Mouse (Mus musculus): ENCODE data around the gene Rnf150. TPM values are rescaled to one million over a fixed set of nuclear protein-coding genes. Genes with fewer than 3 reads are reported as not detected.

Gene Rnf150
- total and polyA plus RNA-seq, 3 experiments = not detected

DNA sequence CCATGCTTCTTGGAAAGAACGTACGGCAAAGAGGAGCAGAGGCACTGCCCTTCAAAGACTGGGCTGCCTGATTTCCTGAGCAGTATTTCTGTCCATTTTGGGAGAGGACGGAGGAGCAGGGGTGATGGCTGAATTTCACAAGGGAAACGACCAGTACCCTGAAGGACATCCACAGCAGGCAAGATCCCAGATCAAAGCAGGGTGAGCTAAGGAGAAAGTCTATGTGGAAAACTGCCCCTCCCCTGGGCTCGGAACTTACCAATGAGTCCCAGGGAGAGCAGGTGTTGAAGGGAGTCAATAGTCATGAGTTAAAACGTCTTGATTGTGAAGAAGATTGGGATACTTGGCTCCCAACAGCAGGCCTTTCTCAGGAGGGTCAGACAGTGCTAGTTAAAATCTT, 225.0 kb downstream of the Rnf150 start:
- no peak for TF ChIP-seq USF2 (IDR thresholded peaks at IDR 0.05; ENCODE audit: borderline replicate concordance in 1 of 2, insufficient read depth in 1 of 2, low read depth in 1 of 2, low read length in 2 of 2)
- no peak for TF ChIP-seq CHD1 (IDR thresholded peaks at IDR 0.05; ENCODE audit: low read depth, low read length)
- no peak for TF ChIP-seq POLR2AphosphoS2 (IDR thresholded peaks at IDR 0.05; ENCODE audit: low read length)
- TF ChIP-seq ETS1 (IDR thresholded peaks at IDR 0.05; ENCODE audit: low read depth, low read length) = no peak
- Histone ChIP-seq H3K4me3 (ENCODE audit: control insufficient read depth in 1 of 2, insufficient read depth in 1 of 2, low read depth in 2 of 2, low read length in 2 of 2) (no peak overlapping the region), H3K9ac (ENCODE audit: control insufficient read depth, low read depth, low read length, poor library complexity, severe bottlenecking) (no peak overlapping the region), H3K4me1 (ENCODE audit: control insufficient read depth in 1 of 2, insufficient read depth in 2 of 2, low read length in 2 of 2) (no peaks in the 10 kb centered on the region), H3K27ac (ENCODE audit: control insufficient read depth, low read depth, low read length) (no peak overlapping the region), H3K27me3 (ENCODE audit: control insufficient read depth in 1 of 2, insufficient read depth in 2 of 2, low read length in 2 of 2) (no peaks in the 10 kb centered on the region), H3K79me2 (ENCODE audit: control insufficient read depth, insufficient read depth, low read length, poor library complexity) (no peaks in the 10 kb centered on the region), H3K9me3 (replicated peaks; ENCODE audit: insufficient read depth, low read length) (no peaks in the 10 kb centered on the region), H3K36me3 (ENCODE audit: control insufficient read depth in 1 of 2, insufficient read depth in 2 of 2, low read length in 2 of 2) (no peaks in the 10 kb centered on the region)
- no peak for DNase-seq (ENCODE audit: low read depth, low spot score)

DNA sequence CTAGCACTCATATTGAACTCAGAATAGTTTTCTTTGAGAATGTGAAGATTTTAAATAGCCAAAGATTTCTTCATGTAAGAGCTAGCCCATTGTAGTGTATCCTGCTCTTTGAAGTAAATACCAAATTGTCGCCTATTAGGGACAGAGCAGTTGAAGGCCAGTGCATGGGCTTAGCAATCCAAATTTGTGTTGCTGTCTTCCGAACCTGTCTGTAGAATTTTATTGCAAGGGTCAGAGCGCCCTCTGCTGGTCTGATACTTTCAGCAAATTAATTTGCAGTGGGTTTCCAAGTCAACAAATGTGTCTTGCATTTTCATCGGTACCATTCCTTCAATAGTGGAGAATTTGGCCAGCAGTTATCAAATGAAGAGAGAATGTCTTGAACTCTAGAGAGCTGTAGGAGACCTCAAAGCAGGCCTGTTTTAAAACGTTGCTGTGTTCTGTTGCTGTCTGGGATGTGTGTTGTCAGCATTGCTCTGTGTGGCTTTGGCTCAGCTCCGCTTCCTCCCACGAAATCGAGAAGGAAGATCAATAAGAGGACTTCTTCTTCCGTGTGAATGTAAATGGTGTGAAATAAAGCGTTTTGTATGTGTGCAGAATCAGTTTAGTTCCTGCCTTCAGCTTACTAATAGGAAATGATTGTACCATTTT, 226.3 kb downstream of the Rnf150 start:
- no peaks in the 10 kb centered on the region for H3K4me1 ChIP-seq (ENCODE audit: control insufficient read depth in 1 of 2, insufficient read depth in 2 of 2, low read length in 2 of 2)
- H3K9me3 ChIP-seq (replicated peaks; ENCODE audit: insufficient read depth, low read length) = no peaks in the 10 kb centered on the region
- H3K9ac ChIP-seq (ENCODE audit: control insufficient read depth, low read depth, low read length, poor library complexity, severe bottlenecking) = peak overlapping the region; percentile 34; the same call in 1 of the 2 replicates
- TF ChIP-seq ZC3H11A (IDR thresholded peaks at IDR 0.05; ENCODE audit: low read depth, low read length) = peak; percentile 82
- TF ChIP-seq POLR2A (IDR thresholded peaks at IDR 0.05; ENCODE audit: control insufficient read depth in 1 of 2, insufficient read depth in 1 of 2, low read depth in 1 of 2, low read length in 2 of 2, poor library complexity in 1 of 2) = no peak
- peak; percentile 86 for TF ChIP-seq SMC3 (IDR thresholded peaks at IDR 0.05; ENCODE audit: low read depth, low read length)
- TF ChIP-seq CTCF (IDR thresholded peaks at IDR 0.05 in 2 of 3, conservative IDR thresholded peaks at IDR 0.05 in 1 of 3; ENCODE audit: control insufficient read depth in 1 of 3, insufficient read depth in 1 of 3, low read depth in 2 of 3, low read length in 3 of 3, poor library complexity in 1 of 3, severe bottlenecking in 1 of 3) = peak; percentile 62 to 86 (median 71)
- TF ChIP-seq RAD21 (IDR thresholded peaks at IDR 0.05; ENCODE audit: low read depth, low read length) = peak; percentile 95
- no peak overlapping the region for H3K27ac ChIP-seq (ENCODE audit: control insufficient read depth, low read depth, low read length)
- H3K79me2 ChIP-seq (ENCODE audit: control insufficient read depth, insufficient read depth, low read length, poor library complexity) = no peaks in the 10 kb centered on the region
- H3K27me3 ChIP-seq (ENCODE audit: control insufficient read depth in 1 of 2, insufficient read depth in 2 of 2, low read length in 2 of 2) = no peaks in the 10 kb centered on the region; a peak in 1 of 4 replicates
- H3K4me3 ChIP-seq (ENCODE audit: control insufficient read depth in 1 of 2, insufficient read depth in 1 of 2, low read depth in 2 of 2, low read length in 2 of 2) = peak overlapping the region; percentile 36 to 47
- H3K36me3 ChIP-seq (ENCODE audit: control insufficient read depth in 1 of 2, insufficient read depth in 2 of 2, low read length in 2 of 2) = no peaks in the 10 kb centered on the region
- peak; percentile 85 for DNase-seq (ENCODE audit: low read depth, low spot score)

DNA sequence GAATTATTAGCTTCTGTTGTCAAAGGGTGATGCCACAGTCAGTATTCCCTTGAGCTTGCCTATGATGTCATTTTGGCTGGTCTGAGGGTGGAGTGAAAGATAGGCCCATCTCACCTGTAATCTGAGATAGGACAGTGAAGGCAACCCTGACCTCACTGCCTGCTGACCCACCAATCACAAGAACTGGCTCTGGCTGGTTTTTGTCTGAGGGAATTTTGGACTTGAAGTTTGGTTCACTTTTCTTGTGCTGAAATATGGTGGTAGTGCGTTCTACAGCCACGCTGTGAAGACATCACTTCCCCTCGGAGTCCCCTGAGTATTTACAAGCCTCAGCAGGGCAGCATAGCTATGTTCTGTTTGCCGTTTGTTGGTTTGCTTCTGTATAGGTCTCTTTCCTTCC, 227.3 kb downstream of the Rnf150 start:
- DNase-seq (ENCODE audit: low read depth, low spot score) = peak; percentile 2
- no peaks in the 10 kb centered on the region for H3K4me1 ChIP-seq (ENCODE audit: control insufficient read depth in 1 of 2, insufficient read depth in 2 of 2, low read length in 2 of 2)

More for the DNA sequence above, 227.3 kb downstream of the Rnf150 start:
- no peak overlapping the region for H3K9ac ChIP-seq (ENCODE audit: control insufficient read depth, low read depth, low read length, poor library complexity, severe bottlenecking)
- no peaks in the 10 kb centered on the region for H3K36me3 ChIP-seq (ENCODE audit: control insufficient read depth in 1 of 2, insufficient read depth in 2 of 2, low read length in 2 of 2)
- no peaks in the 10 kb centered on the region for H3K9me3 ChIP-seq (replicated peaks; ENCODE audit: insufficient read depth, low read length)
- no peaks in the 10 kb centered on the region; a peak in 1 of 4 replicates for H3K27me3 ChIP-seq (ENCODE audit: control insufficient read depth in 1 of 2, insufficient read depth in 2 of 2, low read length in 2 of 2)
- no peak overlapping the region for H3K4me3 ChIP-seq (ENCODE audit: control insufficient read depth in 1 of 2, insufficient read depth in 1 of 2, low read depth in 2 of 2, low read length in 2 of 2)
- no peaks in the 10 kb centered on the region for H3K79me2 ChIP-seq (ENCODE audit: control insufficient read depth, insufficient read depth, low read length, poor library complexity)
- no peak overlapping the region for H3K27ac ChIP-seq (ENCODE audit: control insufficient read depth, low read depth, low read length)
- no peak for TF ChIP-seq GATA1 (IDR thresholded peaks at IDR 0.05; ENCODE audit: low read depth, low read length)
- no peak for TF ChIP-seq CHD1 (IDR thresholded peaks at IDR 0.05; ENCODE audit: low read depth, low read length)
- TF ChIP-seq POLR2A (IDR thresholded peaks at IDR 0.05; ENCODE audit: control insufficient read depth in 1 of 2, insufficient read depth in 1 of 2, low read depth in 1 of 2, low read length in 2 of 2, poor library complexity in 1 of 2) = no peak
- TF ChIP-seq ZMIZ1 (IDR thresholded peaks at IDR 0.05; ENCODE audit: low read depth, low read length) = no peak
- TF ChIP-seq ZNF384 (IDR thresholded peaks at IDR 0.05; ENCODE audit: low read depth, low read length) = no peak

All from MEL (cell line).